ENCODE assay signal across 27 mouse cellular contexts in the genomic region with DNA sequence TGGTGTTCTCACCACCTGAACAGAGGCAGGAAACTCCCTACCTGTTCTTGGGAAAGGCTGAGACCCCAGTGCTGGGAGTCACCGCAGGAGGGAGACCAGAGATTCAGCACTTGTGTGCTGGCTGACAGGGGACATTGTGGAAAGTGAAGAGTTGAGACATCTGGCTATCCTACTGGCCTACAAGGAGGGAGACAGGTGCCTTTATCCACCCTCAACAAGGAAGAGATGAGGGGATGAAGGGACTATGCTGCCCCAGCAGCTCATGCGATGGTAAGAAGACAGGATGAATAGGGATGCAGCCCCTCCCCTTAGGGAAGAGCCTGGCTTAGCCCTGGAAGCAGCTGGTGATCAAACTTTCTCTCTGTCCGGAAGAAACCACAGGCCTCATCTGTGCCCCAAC.
DNase-seq lines count a peak whose midpoint lies in the region; ATAC-seq lines count a peak whose summit lies in the region.
"Had no signal": no experiment of that assay in that cellular context is flagged by ENCODE, and none has a peak within 500 bp of the region (broad histone marks: within the 10 kb centered on the region; RNA-seq: fewer than 3 reads in every experiment).

No protein-coding gene starts in this region.

- no peak overlapping the region for H3K4me2 ChIP-seq in forebrain, embryonic 12.5 days
- no peak overlapping the region for H3K4me2 ChIP-seq in forebrain, embryonic 16.5 days (ENCODE audit: low read length)
- H3K4me2 ChIP-seq in embryonic facial prominence, embryonic 15.5 days (replicated peaks) = no peak overlapping the region
- H3K4me2 ChIP-seq: embryonic facial prominence, embryonic 13.5 days; heart, embryonic 13.5 days; hindbrain, embryonic 13.5 days had no signal

- H3K9me3 ChIP-seq in forebrain, embryonic 12.5 days = no peaks in the 10 kb centered on the region
- H3K9me3 ChIP-seq in forebrain, embryonic 16.5 days (ENCODE audit: control insufficient read depth, low read length) = no peaks in the 10 kb centered on the region
- no peaks in the 10 kb centered on the region for H3K9me3 ChIP-seq in embryonic facial prominence, embryonic 15.5 days (replicated peaks)
- H3K9me3 ChIP-seq: embryonic facial prominence, embryonic 13.5 days; heart, embryonic 10.5 days; heart, embryonic 13.5 days; hindbrain, embryonic 13.5 days had no signal

- H3K27me3 ChIP-seq in forebrain, embryonic 12.5 days = peaks cover 7% of the 10 kb centered on the region; the same call in 1 of the 2 replicates
- H3K27me3 ChIP-seq in forebrain, embryonic 16.5 days (replicated peaks; ENCODE audit: control insufficient read depth, insufficient read depth, low read length) = no peaks in the 10 kb centered on the region
- no peaks in the 10 kb centered on the region for H3K27me3 ChIP-seq in embryonic facial prominence, embryonic 15.5 days
- H3K27me3 ChIP-seq: CH12.LX; embryonic facial prominence, embryonic 13.5 days; heart, embryonic 13.5 days; hindbrain, embryonic 13.5 days; Patski had no signal

- ATAC-seq in forebrain, embryonic 12.5 days (ENCODE audit: low FRiP score) = no peak
- ATAC-seq in forebrain, embryonic 16.5 days = no peak
- no peak for ATAC-seq in embryonic facial prominence, embryonic 15.5 days (ENCODE audit: insufficient number of reproducible peaks, low FRiP score, low TSS enrichment, low read depth)
- ATAC-seq: hindbrain, embryonic 16.5 days; inflammation-experienced regulatory T-cells, adult 6 months; intestine, embryonic 16.5 days; Patski had no signal

- peak overlapping the region; percentile 63 for H3K27ac ChIP-seq in forebrain, embryonic 12.5 days
- no peak overlapping the region for H3K27ac ChIP-seq in forebrain, embryonic 16.5 days (ENCODE audit: low read length)
- 0 out of 2 replicates have a peak overlapping the region, but pooled peaks have one; percentile 22 for H3K27ac ChIP-seq in embryonic facial prominence, embryonic 15.5 days (replicated peaks)
- H3K27ac ChIP-seq: heart, adult 2 months; heart, embryonic 10.5 days; heart, embryonic 13.5 days; hindbrain, embryonic 13.5 days had no signal

- no peaks in the 10 kb centered on the region for H3K36me3 ChIP-seq in forebrain, embryonic 12.5 days (replicated peaks)
- H3K36me3 ChIP-seq in forebrain, embryonic 16.5 days (ENCODE audit: control insufficient read depth, insufficient read depth) = no peaks in the 10 kb centered on the region
- H3K36me3 ChIP-seq in embryonic facial prominence, embryonic 15.5 days = no peaks in the 10 kb centered on the region
- H3K36me3 ChIP-seq: embryonic facial prominence, embryonic 13.5 days; G1E; heart, embryonic 10.5 days; heart, embryonic 13.5 days; hindbrain, embryonic 13.5 days had no signal

- H3K9ac ChIP-seq in forebrain, embryonic 12.5 days = no peak overlapping the region
- H3K9ac ChIP-seq in forebrain, embryonic 16.5 days (replicated peaks; ENCODE audit: low read depth, low read length) = no peak overlapping the region
- no peak overlapping the region for H3K9ac ChIP-seq in embryonic facial prominence, embryonic 15.5 days
- H3K9ac ChIP-seq: embryonic facial prominence, embryonic 13.5 days; heart, embryonic 13.5 days; hindbrain, embryonic 13.5 days had no signal

- no peak overlapping the region for H3K4me3 ChIP-seq in forebrain, embryonic 12.5 days (replicated peaks)
- H3K4me3 ChIP-seq in forebrain, embryonic 16.5 days (replicated peaks; ENCODE audit: low read length) = no peak overlapping the region
- H3K4me3 ChIP-seq in embryonic facial prominence, embryonic 15.5 days (replicated peaks) = no peak overlapping the region
- H3K4me3 ChIP-seq: embryonic facial prominence, embryonic 13.5 days; heart, adult 2 months; heart, embryonic 10.5 days; heart, embryonic 13.5 days; hindbrain, embryonic 13.5 days had no signal

- peaks cover 60% of the 10 kb centered on the region for H3K4me1 ChIP-seq in forebrain, embryonic 12.5 days
- H3K4me1 ChIP-seq in forebrain, embryonic 16.5 days (replicated peaks; ENCODE audit: control insufficient read depth, insufficient read depth, low read length) = peaks cover 32% of the 10 kb centered on the region
- peaks cover 57% of the 10 kb centered on the region for H3K4me1 ChIP-seq in embryonic facial prominence, embryonic 15.5 days

- peak; percentile 84 for DNase-seq in heart, adult 11 months
- no peak for DNase-seq in heart, postnatal 10 days
- DNase-seq in c-Kit-positive CD71-positive TER-119-positive erythroid progenitor cells, embryonic 14.5 days (ENCODE audit: low spot score) = no peak
- DNase-seq in kidney, adult 18-20 months = no peak
- DNase-seq: adrenal gland, postnatal 10 days; adrenal gland, postnatal 36 days; B cell, adult 2 months; cerebellum, adult 11 months; cerebellum, adult 2 months; cerebellum, adult 9-11 months; cerebellum, postnatal 25 days; gastrocnemius, postnatal 25 days; heart, adult 2 months; kidney, adult 2 months had no signal

- WGBS in forebrain, embryonic 12.5 days = 61% methylated on average over 3 of the region's 3 CpGs
- 55% methylated on average over 3 of the region's 3 CpGs for WGBS in forebrain, embryonic 16.5 days
- 65% methylated on average over 3 of the region's 3 CpGs for WGBS in embryonic facial prominence, embryonic 15.5 days

- intact Hi-C loops in heart, postnatal 10 days (cut with DNase I) = no loop called here
